Mouse (Mus musculus) liver, postnatal 0 days (tissue): ENCODE data around the gene Fam171a1.

Source experiments
- CTCF ChIP-seq: sonication (generic); IDR thresholded peaks from 2 replicates; pipeline ENCODE4 v1.5.1; 2016; ENCODE audit warnings: antibody characterized with exemption, low read depth
- EP300 ChIP-seq: IDR thresholded peaks from 2 replicates; pipeline ENCODE4 v1.6.1; 2016; ENCODE audit warnings: antibody characterized with exemption, low read depth, mild to moderate bottlenecking

GRCm38 (mm10) chr2:3138308-3138707 is 24.3 kb downstream of the Fam171a1 start:
- TF ChIP-seq CTCF (no peak), EP300 (no peak)
